Comparison of ENCODE assay signal across 27 mouse cellular contexts in the genomic region with DNA sequence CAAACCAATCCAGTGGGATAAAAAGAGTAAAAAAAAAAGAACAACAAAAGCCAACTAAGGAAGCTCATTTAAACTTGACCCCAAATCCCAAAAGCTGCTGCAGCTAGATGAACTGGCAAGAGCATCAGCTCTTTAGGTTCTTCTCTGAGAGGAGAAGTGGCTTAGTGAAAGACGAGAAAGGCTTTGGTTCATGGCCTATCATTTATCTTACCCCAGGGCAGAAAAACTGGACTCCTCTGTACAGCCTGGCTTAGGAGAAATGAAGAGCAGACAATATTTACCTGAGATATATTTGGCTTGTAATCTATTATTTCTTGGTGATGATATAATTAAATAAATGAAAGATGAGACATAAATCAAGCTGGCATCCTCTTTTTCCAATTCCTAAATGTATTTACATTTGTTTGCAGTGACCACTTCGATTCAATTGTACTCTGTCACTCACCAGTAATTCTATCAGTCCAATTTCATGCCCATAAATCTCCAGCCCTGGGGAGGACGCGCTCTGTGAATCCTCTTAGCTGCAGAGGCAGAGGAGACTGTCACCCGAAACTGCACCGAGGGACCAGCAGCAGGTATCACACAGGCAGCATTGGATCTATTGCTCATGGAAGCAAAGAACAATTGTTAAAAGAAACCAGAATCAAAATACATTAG.
DNase-seq lines count a peak whose midpoint lies in the region; ATAC-seq and TF ChIP-seq lines count a peak whose summit lies in the region.
"Had no signal": no experiment of that assay in that cellular context is flagged by ENCODE, and none has a peak within 500 bp of the region (broad histone marks: within the 10 kb centered on the region; RNA-seq: fewer than 3 reads in every experiment).

No protein-coding gene starts in this region.

- peaks cover 19% of the 10 kb centered on the region for H3K4me1 ChIP-seq in hindbrain, embryonic 10.5 days (replicated peaks)
- H3K4me1 ChIP-seq in hindbrain, embryonic 14.5 days (replicated peaks; ENCODE audit: control insufficient read depth, insufficient read depth, low read length), result no peaks in the 10 kb centered on the region
- H3K4me1 ChIP-seq in kidney, postnatal 0 days (replicated peaks; ENCODE audit: insufficient read depth, low read length), result no peaks in the 10 kb centered on the region
- H3K4me1 ChIP-seq in neural tube, embryonic 12.5 days, result peaks cover 7% of the 10 kb centered on the region
- H3K4me1 ChIP-seq: heart, embryonic 13.5 days; liver, embryonic 12.5 days; megakaryocyte, embryonic 14.5 days; stomach, embryonic 15.5 days had no signal

- H3K4me2 ChIP-seq in hindbrain, embryonic 14.5 days (replicated peaks), result no peak overlapping the region
- H3K4me2 ChIP-seq in kidney, postnatal 0 days (ENCODE audit: low read length), result no peak overlapping the region
- H3K4me2 ChIP-seq in neural tube, embryonic 12.5 days (replicated peaks), result 0 out of 2 replicates have a peak overlapping the region, but pooled peaks have one; percentile 15
- H3K4me2 ChIP-seq: heart, embryonic 13.5 days; liver, embryonic 12.5 days; stomach, embryonic 15.5 days had no signal

- H3K27me3 ChIP-seq in hindbrain, embryonic 10.5 days (ENCODE audit: insufficient read depth, poor library complexity, severe bottlenecking), result no peaks in the 10 kb centered on the region
- no peaks in the 10 kb centered on the region for H3K27me3 ChIP-seq in hindbrain, embryonic 14.5 days (ENCODE audit: control insufficient read depth, insufficient read depth, low read length)
- no peaks in the 10 kb centered on the region for H3K27me3 ChIP-seq in kidney, postnatal 0 days (ENCODE audit: insufficient read depth, low read length)
- no peaks in the 10 kb centered on the region for H3K27me3 ChIP-seq in neural tube, embryonic 12.5 days (replicated peaks)
- H3K27me3 ChIP-seq: heart, embryonic 13.5 days; liver, embryonic 12.5 days; megakaryocyte, embryonic 14.5 days; Patski; stomach, embryonic 15.5 days had no signal

- no peak overlapping the region for H3K4me3 ChIP-seq in hindbrain, embryonic 10.5 days
- no peak overlapping the region for H3K4me3 ChIP-seq in hindbrain, embryonic 14.5 days (replicated peaks; ENCODE audit: low read length)
- no peak overlapping the region for H3K4me3 ChIP-seq in kidney, postnatal 0 days (replicated peaks; ENCODE audit: low read depth, low read length)
- no peak overlapping the region for H3K4me3 ChIP-seq in neural tube, embryonic 12.5 days
- H3K4me3 ChIP-seq: erythroblast, embryonic 14.5 days; gastrocnemius, adult 2 months; heart, adult 2 months; heart, embryonic 13.5 days; liver, embryonic 12.5 days; megakaryocyte, embryonic 14.5 days; myocyte; stomach, embryonic 15.5 days had no signal

- H3K36me3 ChIP-seq in hindbrain, embryonic 10.5 days, result no peaks in the 10 kb centered on the region
- no peaks in the 10 kb centered on the region for H3K36me3 ChIP-seq in hindbrain, embryonic 14.5 days (replicated peaks; ENCODE audit: control insufficient read depth, insufficient read depth)
- H3K36me3 ChIP-seq in kidney, postnatal 0 days (ENCODE audit: insufficient read depth, low read length), result no peaks in the 10 kb centered on the region
- H3K36me3 ChIP-seq in neural tube, embryonic 12.5 days, result no peaks in the 10 kb centered on the region
- H3K36me3 ChIP-seq: heart, embryonic 13.5 days; liver, embryonic 12.5 days; stomach, embryonic 15.5 days had no signal

- DNase-seq in hindbrain, embryonic 10.5 days (ENCODE audit: low spot score), result no peak
- no peak for DNase-seq in hindbrain, embryonic 14.5 days (ENCODE audit: low spot score)
- peak; percentile 74 for DNase-seq in kidney, postnatal 0 days (ENCODE audit: low spot score)
- DNase-seq in kidney, postnatal 25 days, result no peak
- DNase-seq in neural tube, embryonic 10.5 days (ENCODE audit: extremely low spot score, low spot score), result no peak
- peak; percentile 63 for DNase-seq in mesoderm, embryonic 11.5 days (ENCODE audit: low read depth, low spot score)
- DNase-seq in adipocyte (ENCODE audit: low spot score), result no peak
- DNase-seq: adrenal gland, postnatal 14 days; cerebellum, adult 11-12 months; cerebellum, adult 9-11 months; gastrocnemius, adult 2 months; gastrocnemius, postnatal 36 days; heart, adult 2 months; heart, postnatal 10 days; liver, postnatal 0 days; lung, postnatal 4 days; right cerebral cortex, postnatal 25 days had no signal

- WGBS in hindbrain, embryonic 10.5 days, result 40% methylated on average over 6 of the region's 6 CpGs
- WGBS in hindbrain, embryonic 14.5 days, result 22% methylated on average over 6 of the region's 6 CpGs
- 28% methylated on average over 6 of the region's 6 CpGs for WGBS in kidney, postnatal 0 days
- WGBS in neural tube, embryonic 12.5 days, result 7% methylated on average over 6 of the region's 6 CpGs

- no peak for TF ChIP-seq CTCF in kidney, postnatal 0 days (IDR thresholded peaks at IDR 0.05; ENCODE audit: low read depth)

- no peaks in the 10 kb centered on the region for H3K9me3 ChIP-seq in hindbrain, embryonic 10.5 days
- no peaks in the 10 kb centered on the region for H3K9me3 ChIP-seq in hindbrain, embryonic 14.5 days (ENCODE audit: control insufficient read depth, low read length)
- no peaks in the 10 kb centered on the region for H3K9me3 ChIP-seq in kidney, postnatal 0 days (replicated peaks; ENCODE audit: low read length)
- H3K9me3 ChIP-seq in neural tube, embryonic 12.5 days, result no peaks in the 10 kb centered on the region
- H3K9me3 ChIP-seq: heart, embryonic 13.5 days; liver, embryonic 12.5 days; stomach, embryonic 15.5 days had no signal

- H3K9ac ChIP-seq in hindbrain, embryonic 14.5 days, result no peak overlapping the region
- H3K9ac ChIP-seq in kidney, postnatal 0 days (ENCODE audit: low read depth, low read length), result no peak overlapping the region
- no peak overlapping the region for H3K9ac ChIP-seq in neural tube, embryonic 12.5 days
- H3K9ac ChIP-seq: heart, embryonic 13.5 days; liver, embryonic 12.5 days; liver, postnatal 0 days; stomach, embryonic 15.5 days had no signal

- ATAC-seq in hindbrain, embryonic 14.5 days (ENCODE audit: low FRiP score), result no peak
- no peak for ATAC-seq in kidney, postnatal 0 days (replicated peaks; ENCODE audit: low FRiP score, low read depth)
- no peak for ATAC-seq in neural tube, embryonic 12.5 days (ENCODE audit: low FRiP score, low read depth)
- ATAC-seq: forebrain, embryonic 16.5 days; intestine, embryonic 16.5 days; liver, embryonic 12.5 days; liver, postnatal 0 days; Patski had no signal

- H3K27ac ChIP-seq in hindbrain, embryonic 10.5 days, result peak overlapping the region; percentile 0
- no peak overlapping the region for H3K27ac ChIP-seq in hindbrain, embryonic 14.5 days
- H3K27ac ChIP-seq in kidney, postnatal 0 days, result no peak overlapping the region
- H3K27ac ChIP-seq in neural tube, embryonic 12.5 days, result no peak overlapping the region
- H3K27ac ChIP-seq: gastrocnemius, adult 2 months; heart, adult 2 months; heart, embryonic 13.5 days; liver, embryonic 12.5 days; stomach, embryonic 15.5 days had no signal

Comparison
In these comparisons a context has a peak if more than half of its experiments do, and no peak if none do; other contexts are left out.
1. DNase-seq: peak in kidney, postnatal 0 days (single experiment) and mesoderm, embryonic 11.5 days (single experiment); none in hindbrain, embryonic 10.5 days (single experiment), hindbrain, embryonic 14.5 days (single experiment), kidney, postnatal 25 days (0 of 2), neural tube, embryonic 10.5 days (single experiment) and adipocyte (single experiment).